Mouse (Mus musculus): Measurements from ENCODE around the gene Svopl. TPM values are rescaled to one million over a fixed set of nuclear protein-coding genes. Genes with fewer than 3 reads are reported as not detected.

Svopl gene
- polyA plus RNA-seq, 1 experiment from 2014 or later = 0.94 TPM

DNA sequence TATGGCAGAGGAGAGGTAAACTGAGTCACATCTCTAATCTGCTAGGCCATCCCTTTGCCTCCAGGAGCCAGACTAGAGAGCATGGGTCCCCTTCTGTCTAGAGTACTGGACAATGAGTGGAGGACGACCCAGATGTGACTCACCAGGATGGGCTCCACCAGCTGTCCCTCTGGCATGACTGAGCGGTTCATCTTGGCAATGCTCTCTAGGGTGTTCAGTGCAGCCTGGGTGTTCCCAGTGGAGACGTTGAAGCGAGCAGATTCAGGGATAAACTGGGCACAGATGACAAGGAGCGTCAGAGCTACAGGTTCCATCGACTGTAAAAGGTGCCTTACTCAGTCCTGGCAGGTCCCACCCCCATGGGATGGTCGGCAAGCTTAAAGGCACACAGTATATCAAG lies 25.4 kb downstream of the Svopl start:
- Histone ChIP-seq H3K4me2 (ENCODE audit: low read depth, low read length, severe bottlenecking) (no peak overlapping the region), H3K36me3 (ENCODE audit: control insufficient read depth, insufficient read depth, low read length) (no peaks in the 10 kb centered on the region), H3K4me3 (ENCODE audit: low read depth, low read length) (no peak overlapping the region), H3K9ac (ENCODE audit: low read length) (no peak overlapping the region), H3K9me3 (ENCODE audit: control insufficient read depth, low read length) (no peaks in the 10 kb centered on the region), H3K27me3 (ENCODE audit: control insufficient read depth, insufficient read depth, low read length) (no peaks in the 10 kb centered on the region), H3K27ac (ENCODE audit: low read depth, low read length) (no peak overlapping the region), H3K4me1 (replicated peaks; ENCODE audit: control insufficient read depth, insufficient read depth, low read length) (no peaks in the 10 kb centered on the region)
- no peak for DNase-seq (ENCODE audit: low spot score)
- no peak for ATAC-seq (replicated peaks; ENCODE audit: low FRiP score)
- WGBS = 81% methylated on average over 7 of the region's 7 CpGs

DNA sequence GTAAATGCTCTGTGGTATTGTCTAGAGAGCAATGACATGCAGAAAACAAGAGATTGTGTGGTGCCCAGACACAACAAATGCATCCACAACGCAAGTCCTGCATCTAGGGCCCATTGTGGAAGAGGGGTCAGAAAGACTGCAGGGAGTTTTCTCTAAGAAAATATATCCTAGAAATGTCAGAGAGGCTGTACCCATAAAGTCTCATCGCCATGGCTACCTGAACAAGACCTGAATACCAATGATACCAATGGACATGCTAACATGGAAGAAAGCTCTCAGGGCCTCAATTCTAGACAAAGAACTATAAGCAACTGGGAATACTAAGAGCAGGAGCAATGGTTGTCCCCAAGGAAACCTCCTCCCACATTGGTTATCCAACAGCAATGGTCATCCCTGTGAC lies 34.0 kb downstream of the Svopl start:
- no peak for DNase-seq (ENCODE audit: low spot score)
- no peaks in the 10 kb centered on the region for H3K36me3 ChIP-seq (ENCODE audit: control insufficient read depth, insufficient read depth, low read length)
- H3K9me3 ChIP-seq (ENCODE audit: control insufficient read depth, low read length) = no peaks in the 10 kb centered on the region
- WGBS = 82% methylated on average over 2 of the region's 2 CpGs
- H3K27ac ChIP-seq (ENCODE audit: low read depth, low read length) = no peak overlapping the region
- H3K27me3 ChIP-seq (ENCODE audit: control insufficient read depth, insufficient read depth, low read length) = no peaks in the 10 kb centered on the region
- no peaks in the 10 kb centered on the region for H3K4me1 ChIP-seq (replicated peaks; ENCODE audit: control insufficient read depth, insufficient read depth, low read length)
- no peak overlapping the region for H3K4me3 ChIP-seq (ENCODE audit: low read depth, low read length)
- no peak for ATAC-seq (replicated peaks; ENCODE audit: low FRiP score)
- H3K9ac ChIP-seq (ENCODE audit: low read length) = no peak overlapping the region
- no peak overlapping the region for H3K4me2 ChIP-seq (ENCODE audit: low read depth, low read length, severe bottlenecking)

DNA sequence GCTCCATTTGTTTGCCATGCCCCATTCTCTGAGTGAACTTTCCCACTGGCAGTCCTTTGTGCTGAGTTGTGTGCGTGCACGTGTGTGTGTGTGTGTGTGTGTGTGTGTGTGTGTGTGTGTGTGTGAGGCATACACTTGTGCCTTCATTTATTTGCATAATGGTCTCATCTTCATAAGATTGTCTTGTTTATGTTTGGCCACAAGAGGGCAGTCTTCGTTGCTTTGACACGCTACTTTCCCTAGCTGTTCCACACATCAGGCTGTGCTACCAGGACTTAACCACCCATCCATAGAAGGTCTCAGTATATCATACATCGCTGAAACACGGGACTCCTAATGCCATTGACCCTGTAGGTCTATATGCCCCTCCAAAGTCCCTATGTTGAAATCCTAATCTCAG lies 39.3 kb downstream of the Svopl start:
- 9% methylated on average over 6 of the region's 6 CpGs for WGBS
- H3K36me3 ChIP-seq (ENCODE audit: control insufficient read depth, insufficient read depth, low read length) = no peaks in the 10 kb centered on the region
- H3K9ac ChIP-seq (ENCODE audit: low read length) = no peak overlapping the region
- no peak overlapping the region for H3K27ac ChIP-seq (ENCODE audit: low read depth, low read length)
- peak; percentile 63 for DNase-seq (ENCODE audit: low spot score)
- H3K4me1 ChIP-seq (replicated peaks; ENCODE audit: control insufficient read depth, insufficient read depth, low read length) = no peaks in the 10 kb centered on the region
- no peak overlapping the region for H3K4me3 ChIP-seq (ENCODE audit: low read depth, low read length)
- no peaks in the 10 kb centered on the region for H3K9me3 ChIP-seq (ENCODE audit: control insufficient read depth, low read length)
- no peaks in the 10 kb centered on the region for H3K27me3 ChIP-seq (ENCODE audit: control insufficient read depth, insufficient read depth, low read length)
- peak; percentile 61 for ATAC-seq (replicated peaks; ENCODE audit: low FRiP score)
- no peak overlapping the region for H3K4me2 ChIP-seq (ENCODE audit: low read depth, low read length, severe bottlenecking)

DNA sequence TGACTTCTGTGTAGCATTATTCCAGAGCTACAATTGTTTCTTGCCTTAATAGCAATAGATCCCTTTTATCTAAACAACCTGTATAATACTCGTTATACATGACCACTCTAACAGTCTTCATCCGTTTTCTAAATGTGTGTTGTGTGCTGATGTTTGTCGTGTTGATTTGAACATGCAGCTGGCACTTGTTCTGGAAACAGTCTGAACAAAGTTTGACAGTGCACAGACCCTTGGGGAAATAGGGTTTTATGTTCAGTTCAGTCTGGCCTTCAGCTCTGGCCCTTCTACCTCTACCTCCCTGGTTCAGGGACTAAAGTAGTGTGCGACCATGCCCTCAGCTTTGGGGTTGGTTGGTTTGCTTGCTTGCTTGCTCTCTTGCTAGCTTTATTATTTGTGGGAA lies 79.4 kb downstream of the Svopl start:
- Histone ChIP-seq H3K9ac (ENCODE audit: low read length) (no peak overlapping the region), H3K4me1 (replicated peaks; ENCODE audit: control insufficient read depth, insufficient read depth, low read length) (no peaks in the 10 kb centered on the region), H3K36me3 (ENCODE audit: control insufficient read depth, insufficient read depth, low read length) (peaks cover 10% of the 10 kb centered on the region; the same call in 1 of the 2 replicates), H3K4me3 (ENCODE audit: low read depth, low read length) (no peak overlapping the region), H3K27ac (ENCODE audit: low read depth, low read length) (no peak overlapping the region), H3K4me2 (ENCODE audit: low read depth, low read length, severe bottlenecking) (no peak overlapping the region), H3K9me3 (ENCODE audit: control insufficient read depth, low read length) (no peaks in the 10 kb centered on the region), H3K27me3 (ENCODE audit: control insufficient read depth, insufficient read depth, low read length) (no peaks in the 10 kb centered on the region)
- ATAC-seq (replicated peaks; ENCODE audit: low FRiP score) (no peak), DNase-seq (ENCODE audit: low spot score) (no peak)
- WGBS = 92% methylated on average over 4 of the region's 4 CpGs

DNA sequence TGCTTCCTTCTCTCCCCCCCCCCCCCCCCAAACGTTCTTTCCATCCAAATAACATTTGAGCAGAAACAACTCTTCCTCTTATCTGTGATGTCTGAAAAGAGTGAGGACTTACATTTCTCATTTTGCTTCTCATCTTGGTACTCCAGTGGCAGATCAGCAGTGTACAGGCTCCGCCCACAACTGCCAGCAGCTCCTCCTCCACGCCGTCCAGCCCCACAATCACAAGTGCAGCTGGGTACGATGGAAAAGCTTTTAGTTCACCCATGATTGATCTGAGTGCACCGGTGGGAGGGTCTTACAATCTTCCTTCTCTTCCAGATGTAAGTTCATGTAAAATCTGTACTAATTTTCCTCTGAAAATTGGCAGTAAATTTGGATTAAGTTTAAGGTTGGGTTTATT lies 95.5 kb downstream of the Svopl start:
- H3K4me1 ChIP-seq (replicated peaks; ENCODE audit: control insufficient read depth, insufficient read depth, low read length) = no peaks in the 10 kb centered on the region
- no peak overlapping the region for H3K4me2 ChIP-seq (ENCODE audit: low read depth, low read length, severe bottlenecking)
- DNase-seq (ENCODE audit: low spot score) = no peak
- no peaks in the 10 kb centered on the region for H3K27me3 ChIP-seq (ENCODE audit: control insufficient read depth, insufficient read depth, low read length)
- WGBS = 87% methylated on average over 6 of the region's 6 CpGs
- no peak for ATAC-seq (replicated peaks; ENCODE audit: low FRiP score)
- H3K9me3 ChIP-seq (ENCODE audit: control insufficient read depth, low read length) = no peaks in the 10 kb centered on the region
- H3K9ac ChIP-seq (ENCODE audit: low read length) = no peak overlapping the region
- H3K4me3 ChIP-seq (ENCODE audit: low read depth, low read length) = no peak overlapping the region
- H3K27ac ChIP-seq (ENCODE audit: low read depth, low read length) = no peak overlapping the region
- H3K36me3 ChIP-seq (ENCODE audit: control insufficient read depth, insufficient read depth, low read length) = peaks cover 2% of the 10 kb centered on the region; the same call in 1 of the 2 replicates

DNA sequence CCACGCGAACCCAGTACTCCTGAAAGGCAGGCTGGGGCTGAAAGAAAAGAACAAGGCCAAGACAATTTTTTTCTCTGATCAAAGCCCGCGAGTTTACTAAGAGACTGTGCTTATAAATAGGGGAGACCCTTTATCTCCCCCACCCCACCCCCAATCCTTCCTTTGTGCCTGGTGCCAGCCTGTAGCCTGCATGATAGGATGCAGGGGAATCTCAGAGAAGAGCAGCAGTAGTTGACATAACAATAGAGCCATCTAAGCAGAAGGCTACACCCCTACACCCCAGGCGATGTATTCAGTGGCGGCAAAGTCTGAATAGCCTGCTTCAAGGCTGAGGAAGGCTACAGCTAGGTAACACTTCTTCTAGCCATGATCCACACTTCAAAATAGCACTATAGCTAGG lies 110.3 kb downstream of the Svopl start:
- no peak overlapping the region for H3K4me3 ChIP-seq (ENCODE audit: low read depth, low read length)
- H3K9me3 ChIP-seq (ENCODE audit: control insufficient read depth, low read length) = no peaks in the 10 kb centered on the region
- no peaks in the 10 kb centered on the region for H3K27me3 ChIP-seq (ENCODE audit: control insufficient read depth, insufficient read depth, low read length)
- ATAC-seq (replicated peaks; ENCODE audit: low FRiP score) (peak; percentile 72), DNase-seq (ENCODE audit: low spot score) (no peak)
- peaks cover 6% of the 10 kb centered on the region; the same call in 1 of the 2 replicates for H3K4me1 ChIP-seq (replicated peaks; ENCODE audit: control insufficient read depth, insufficient read depth, low read length)
- H3K36me3 ChIP-seq (ENCODE audit: control insufficient read depth, insufficient read depth, low read length) = no peaks in the 10 kb centered on the region; the same call in 1 of the 2 replicates
- no peak overlapping the region for H3K9ac ChIP-seq (ENCODE audit: low read length)
- WGBS = 16% methylated on average over 6 of the region's 6 CpGs
- no peak overlapping the region for H3K4me2 ChIP-seq (ENCODE audit: low read depth, low read length, severe bottlenecking)
- no peak overlapping the region for H3K27ac ChIP-seq (ENCODE audit: low read depth, low read length)

Other genes starting within 250 kb of the Svopl start
- gene Trim24, start 176.2 kb downstream of the Svopl start, polyA plus RNA-seq (2014; fragmentation: Nextera tagmentation; extraction: Ambion mirVana) = 39.9 and 40.8 TPM in 2 replicates
- gene Tmem213, start 62.3 kb upstream of the Svopl start, polyA plus RNA-seq (2014; fragmentation: Nextera tagmentation; extraction: Ambion mirVana) = not detected in 2 replicates
- gene Atp6v0a4, start 77.6 kb upstream of the Svopl start, polyA plus RNA-seq (2014; fragmentation: Nextera tagmentation; extraction: Ambion mirVana) = not detected in 2 replicates
- 13.4 and 15.0 TPM in 2 replicates for gene D630045J12Rik, start 207.0 kb upstream of the Svopl start, polyA plus RNA-seq (2014; fragmentation: Nextera tagmentation; extraction: Ambion mirVana)